Mouse (Mus musculus) kidney, adult 2 months (tissue): ENCODE data around the gene Zmiz1.

Experiments
- CTCF ChIP-seq: fragments of 200-500 bp; conservative IDR thresholded peaks from 2 replicates; pipeline ENCODE4 v1.5.1; 2011; ENCODE audit warnings: low read depth, mild to moderate bottlenecking, control low read depth, low read length, moderate library complexity, mixed read lengths; ENCODE audit not compliant: insufficient read depth, insufficient read length
- POLR2A ChIP-seq: fragments of 200-500 bp; IDR thresholded peaks from one replicate; pipeline ENCODE4 v1.6.1; 2011; ENCODE audit warnings: low read depth, low read length, control low read depth

GRCm38 (mm10) chr14:25511967-25512366 lies 53.0 kb downstream of the Zmiz1 start:
- no peak for TF ChIP-seq POLR2A
- TF ChIP-seq CTCF: no peak
